Mouse (Mus musculus): ENCODE measurements around the gene Kcnj2. TPM values are rescaled to one million over a fixed set of nuclear protein-coding genes. Genes with fewer than 3 reads are reported as not detected.

Kcnj2 gene
- 0.16 and 0.62 TPM in 2 replicates for total RNA-seq (2012; rRNA removed)

DNA sequence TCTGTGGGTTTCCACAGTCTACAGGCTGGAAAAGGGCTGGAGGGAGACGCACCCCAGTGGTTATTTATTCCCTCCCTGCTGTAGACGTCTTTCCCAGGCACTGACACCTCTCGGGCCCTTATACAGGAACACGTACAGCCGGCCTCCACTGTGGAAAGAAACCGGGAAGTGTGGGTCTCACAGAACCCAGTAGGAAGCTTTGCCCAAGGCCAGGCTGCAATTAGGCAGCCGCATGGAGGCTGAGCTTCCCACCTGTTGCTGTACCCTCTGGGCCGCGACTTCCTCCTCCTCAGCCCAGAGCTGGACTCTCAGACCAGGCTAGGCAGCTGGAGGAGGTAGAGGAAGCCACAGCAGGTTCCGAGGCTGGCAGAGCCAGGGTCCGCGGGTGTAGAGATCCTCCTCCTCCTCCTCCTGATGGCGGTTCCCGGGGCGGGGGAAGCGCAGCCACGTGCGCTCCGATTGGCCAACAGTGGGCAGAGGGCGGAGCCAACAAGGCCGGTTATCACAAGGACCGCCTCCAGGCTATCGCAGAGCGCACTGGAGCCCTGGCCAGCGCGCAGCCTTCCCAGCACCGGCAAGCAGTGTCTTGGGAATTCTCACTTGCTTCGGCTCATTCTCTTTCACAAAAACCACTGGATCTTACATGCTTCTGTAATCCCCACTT lies at the start of gene Kcnj2:
TSS of gene Kcnj2 (plus strand) at position 530 of the 664 bp plus-strand sequence.
- TF ChIP-seq HCFC1 (IDR thresholded peaks at IDR 0.05; ENCODE audit: borderline replicate concordance, insufficient read depth, low read length) = no peak
- TF ChIP-seq CHD2 (IDR thresholded peaks at IDR 0.05; ENCODE audit: low read depth, low read length) = no peak
- no peak for TF ChIP-seq ZC3H11A (IDR thresholded peaks at IDR 0.05; ENCODE audit: borderline replicate concordance, low read depth, low read length)
- TF ChIP-seq ZNF384 (IDR thresholded peaks at IDR 0.05; ENCODE audit: low read depth, low read length) = no peak
- no peak for TF ChIP-seq MAFK (IDR thresholded peaks at IDR 0.05; ENCODE audit: insufficient read depth, low read depth, low read length)
- in situ Hi-C loops (cut with MboI; ENCODE audit: low sequenced_read_pairs in 2 of 2, unreplicated experiment in 2 of 2) = no loop called here
- no peaks in the 10 kb centered on the region for H3K36me3 ChIP-seq (ENCODE audit: control insufficient read depth, insufficient read depth, low read length, poor library complexity, severe bottlenecking)
- no peak within 1 kb of the TSS for H3K27ac ChIP-seq (ENCODE audit: insufficient read depth, low read depth, low read length, poor library complexity, severe bottlenecking)
- H3K4me1 ChIP-seq (ENCODE audit: control insufficient read depth in 2 of 2, insufficient read depth in 2 of 2, low read length in 2 of 2, poor library complexity in 1 of 2) = no peaks in the 10 kb centered on the region
- H3K9me3 ChIP-seq (ENCODE audit: control insufficient read depth, insufficient read depth, low read depth, low read length) = no peaks in the 10 kb centered on the region
- DNase-seq (ENCODE audit: low read depth, low spot score) = peak; percentile 85
- peak within 1 kb of the TSS; percentile 60 for H3K9ac ChIP-seq (ENCODE audit: insufficient read depth, low read depth, low read length, poor library complexity, severe bottlenecking)
- peak within 1 kb of the TSS; percentile 64 to 72 for H3K4me3 ChIP-seq (ENCODE audit: insufficient read depth in 1 of 2, low read depth in 1 of 2, low read length in 2 of 2, poor library complexity in 1 of 2, severe bottlenecking in 1 of 2)

- in situ Hi-C loops (cut with MboI; ENCODE audit: low sequenced_read_pairs in 2 of 2, unreplicated experiment in 2 of 2) = no loop called here
- no peak overlapping the region for H3K9ac ChIP-seq (ENCODE audit: insufficient read depth, low read depth, low read length, poor library complexity, severe bottlenecking)
- no peak for TF ChIP-seq MAFK (IDR thresholded peaks at IDR 0.05; ENCODE audit: insufficient read depth, low read depth, low read length)
- TF ChIP-seq HCFC1 (IDR thresholded peaks at IDR 0.05; ENCODE audit: borderline replicate concordance, insufficient read depth, low read length) = no peak
- TF ChIP-seq ZC3H11A (IDR thresholded peaks at IDR 0.05; ENCODE audit: borderline replicate concordance, low read depth, low read length) = no peak
- TF ChIP-seq CHD2 (IDR thresholded peaks at IDR 0.05; ENCODE audit: low read depth, low read length) = no peak
- TF ChIP-seq ZNF384 (IDR thresholded peaks at IDR 0.05; ENCODE audit: low read depth, low read length) = no peak
Observed at GRCm38 (mm10) chr11:111016206-111016605, 49.8 kb upstream of the Kcnj2 start.

GRCm38 (mm10) chr11:111020211-111020610 lies 45.8 kb upstream of the Kcnj2 start:
- Histone ChIP-seq H3K36me3 (ENCODE audit: control insufficient read depth, insufficient read depth, low read length, poor library complexity, severe bottlenecking) (no peaks in the 10 kb centered on the region), H3K9ac (ENCODE audit: insufficient read depth, low read depth, low read length, poor library complexity, severe bottlenecking) (no peak overlapping the region), H3K27ac (ENCODE audit: insufficient read depth, low read depth, low read length, poor library complexity, severe bottlenecking) (no peak overlapping the region), H3K4me1 (ENCODE audit: control insufficient read depth in 2 of 2, insufficient read depth in 2 of 2, low read length in 2 of 2, poor library complexity in 1 of 2) (peaks cover 3 to 6% of the 10 kb centered on the region in 2 experiments; a peak in 2 of 4 replicates), H3K4me3 (ENCODE audit: insufficient read depth in 1 of 2, low read depth in 1 of 2, low read length in 2 of 2, poor library complexity in 1 of 2, severe bottlenecking in 1 of 2) (no peak overlapping the region), H3K9me3 (ENCODE audit: control insufficient read depth, insufficient read depth, low read depth, low read length) (no peaks in the 10 kb centered on the region)
- no peak for DNase-seq (ENCODE audit: low read depth, low spot score)
- in situ Hi-C loops (cut with MboI; ENCODE audit: low sequenced_read_pairs in 2 of 2, unreplicated experiment in 2 of 2) = no loop called here
- no peak for TF ChIP-seq MAFK (IDR thresholded peaks at IDR 0.05; ENCODE audit: insufficient read depth, low read depth, low read length)
- TF ChIP-seq HCFC1 (IDR thresholded peaks at IDR 0.05; ENCODE audit: borderline replicate concordance, insufficient read depth, low read length) = no peak
- no peak for TF ChIP-seq ZC3H11A (IDR thresholded peaks at IDR 0.05; ENCODE audit: borderline replicate concordance, low read depth, low read length)
- TF ChIP-seq ZNF384 (IDR thresholded peaks at IDR 0.05; ENCODE audit: low read depth, low read length) = no peak
- TF ChIP-seq CHD2 (IDR thresholded peaks at IDR 0.05; ENCODE audit: low read depth, low read length) = no peak

More at GRCm38 (mm10) chr11:111016206-111016605, 49.8 kb upstream of the Kcnj2 start:
- no peaks in the 10 kb centered on the region for H3K36me3 ChIP-seq (ENCODE audit: control insufficient read depth, insufficient read depth, low read length, poor library complexity, severe bottlenecking)
- no peak for DNase-seq (ENCODE audit: low read depth, low spot score)
- H3K27ac ChIP-seq (ENCODE audit: insufficient read depth, low read depth, low read length, poor library complexity, severe bottlenecking) = no peak overlapping the region
- peaks cover 3% of the 10 kb centered on the region in 2 experiments; a peak in 1 of 4 replicates for H3K4me1 ChIP-seq (ENCODE audit: control insufficient read depth in 2 of 2, insufficient read depth in 2 of 2, low read length in 2 of 2, poor library complexity in 1 of 2)
- no peaks in the 10 kb centered on the region for H3K9me3 ChIP-seq (ENCODE audit: control insufficient read depth, insufficient read depth, low read depth, low read length)
- H3K4me3 ChIP-seq (ENCODE audit: insufficient read depth in 1 of 2, low read depth in 1 of 2, low read length in 2 of 2, poor library complexity in 1 of 2, severe bottlenecking in 1 of 2) = no peak overlapping the region

- peaks cover 3 to 6% of the 10 kb centered on the region in 2 experiments; a peak in 2 of 4 replicates for H3K4me1 ChIP-seq (ENCODE audit: control insufficient read depth in 2 of 2, insufficient read depth in 2 of 2, low read length in 2 of 2, poor library complexity in 1 of 2)
- in situ Hi-C loops (cut with MboI; ENCODE audit: low sequenced_read_pairs in 2 of 2, unreplicated experiment in 2 of 2) = no loop called here
Observed at GRCm38 (mm10) chr11:111022681-111023281, 43.2 kb upstream of the Kcnj2 start.

More at GRCm38 (mm10) chr11:111022681-111023281, 43.2 kb upstream of the Kcnj2 start:
- DNase-seq (ENCODE audit: low read depth, low spot score) = no peak
- Histone ChIP-seq H3K4me3 (ENCODE audit: insufficient read depth in 1 of 2, low read depth in 1 of 2, low read length in 2 of 2, poor library complexity in 1 of 2, severe bottlenecking in 1 of 2) (no peak overlapping the region), H3K27ac (ENCODE audit: insufficient read depth, low read depth, low read length, poor library complexity, severe bottlenecking) (no peak overlapping the region), H3K36me3 (ENCODE audit: control insufficient read depth, insufficient read depth, low read length, poor library complexity, severe bottlenecking) (no peaks in the 10 kb centered on the region), H3K9ac (ENCODE audit: insufficient read depth, low read depth, low read length, poor library complexity, severe bottlenecking) (no peak overlapping the region), H3K9me3 (ENCODE audit: control insufficient read depth, insufficient read depth, low read depth, low read length) (no peaks in the 10 kb centered on the region)
- TF ChIP-seq ZNF384 (IDR thresholded peaks at IDR 0.05; ENCODE audit: low read depth, low read length) (no peak), ZC3H11A (IDR thresholded peaks at IDR 0.05; ENCODE audit: borderline replicate concordance, low read depth, low read length) (no peak), MAFK (IDR thresholded peaks at IDR 0.05; ENCODE audit: insufficient read depth, low read depth, low read length) (no peak), HCFC1 (IDR thresholded peaks at IDR 0.05; ENCODE audit: borderline replicate concordance, insufficient read depth, low read length) (no peak), CHD2 (IDR thresholded peaks at IDR 0.05; ENCODE audit: low read depth, low read length) (no peak)

Measured in ES-E14 (cell line).